Mouse (Mus musculus) liver, postnatal 0 days (tissue): ENCODE measurements around the gene Ppp1r13b.

Experiments
- CTCF ChIP-seq: sonication (generic); IDR thresholded peaks from 2 replicates; pipeline ENCODE4 v1.5.1; 2016; ENCODE audit warnings: antibody characterized with exemption, low read depth
- EP300 ChIP-seq: IDR thresholded peaks from 2 replicates; pipeline ENCODE4 v1.6.1; 2016; ENCODE audit warnings: antibody characterized with exemption, low read depth, mild to moderate bottlenecking

DNA sequence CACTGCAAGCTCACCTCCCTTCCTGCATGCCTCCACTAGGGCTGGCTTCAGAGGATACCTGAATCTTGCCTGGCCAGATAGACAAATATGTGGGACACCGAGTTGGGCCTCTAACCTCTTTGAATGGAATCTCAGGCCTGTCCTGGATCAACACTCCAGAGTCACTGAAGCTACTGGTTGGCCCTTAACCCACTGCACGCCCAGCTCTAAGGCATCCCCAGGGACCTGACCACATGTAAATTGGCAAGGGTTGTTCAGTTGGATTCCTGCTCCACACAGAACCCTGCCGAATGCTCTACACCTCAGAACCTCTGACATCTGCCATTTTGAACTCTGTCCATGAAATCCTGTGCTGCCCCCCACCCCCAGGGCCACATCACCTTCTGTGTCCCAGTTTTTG, 24.6 kb upstream of the Ppp1r13b start:
- TF ChIP-seq CTCF (no peak), EP300 (no peak)
